Mouse (Mus musculus): ENCODE results near the gene Fscb. TPM values are rescaled to one million over a fixed set of nuclear protein-coding genes. Genes with fewer than 3 reads are reported as not detected.

Fscb gene
- total and polyA plus RNA-seq, 3 experiments, result not detected

DNA sequence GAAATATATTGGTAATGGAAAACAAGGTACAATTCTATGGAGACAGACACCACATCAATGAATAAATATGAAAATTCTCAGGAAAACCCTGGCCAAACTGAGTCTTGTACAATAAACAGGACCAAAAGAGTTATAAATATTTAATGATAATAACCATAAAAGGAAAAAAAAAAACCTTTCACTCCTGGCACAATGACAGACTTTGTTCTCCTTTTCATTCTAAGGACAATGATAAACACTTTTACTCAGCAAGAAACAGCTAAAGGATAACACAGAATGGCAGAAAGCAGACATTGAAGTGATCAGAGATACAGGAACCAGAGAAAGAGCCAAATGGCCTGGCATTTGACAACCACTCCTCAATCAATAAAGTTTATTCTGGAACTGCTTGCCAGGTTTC, 19.3 kb downstream of the Fscb start:
- TF ChIP-seq EP300 (IDR thresholded peaks at IDR 0.05; ENCODE audit: low read depth in 1 of 2, low read length in 2 of 2), result peak; percentile 37 to 47; a peak in 3 of 4 replicates
- peak; percentile 7; the same call in 1 of the 2 replicates for TF ChIP-seq ETS1 (IDR thresholded peaks at IDR 0.05; ENCODE audit: low read depth, low read length)
- TF ChIP-seq ZNF384 (IDR thresholded peaks at IDR 0.05; ENCODE audit: low read depth, low read length), result peak; percentile 85
- TF ChIP-seq RAD21 (IDR thresholded peaks at IDR 0.05; ENCODE audit: low read depth, low read length), result no peak
- TF ChIP-seq CTCF (IDR thresholded peaks at IDR 0.05 in 2 of 3, conservative IDR thresholded peaks at IDR 0.05 in 1 of 3; ENCODE audit: control insufficient read depth in 1 of 3, insufficient read depth in 1 of 3, low read depth in 2 of 3, low read length in 3 of 3, poor library complexity in 1 of 3, severe bottlenecking in 1 of 3), result no peak
- no peak for TF ChIP-seq SIN3A (IDR thresholded peaks at IDR 0.05; ENCODE audit: low read length)

DNA sequence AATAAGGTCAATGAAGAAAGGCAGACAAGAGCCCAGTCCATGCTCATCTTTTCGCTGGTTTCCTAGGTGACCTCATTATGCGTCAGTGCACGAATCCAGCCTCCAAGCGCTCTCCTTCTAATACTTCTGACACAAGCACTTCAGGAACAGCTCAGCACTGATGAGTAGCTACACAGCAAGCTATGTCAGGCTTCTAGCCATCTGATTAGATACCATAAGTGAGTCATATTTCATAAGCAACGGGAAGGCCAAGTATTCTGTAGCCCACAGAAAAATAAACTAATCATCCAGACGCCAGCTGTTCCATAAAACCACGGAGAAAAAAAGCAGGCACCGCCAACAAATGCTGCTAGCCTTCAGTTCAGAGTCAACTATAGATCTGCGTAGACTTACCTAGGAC, 24.6 kb downstream of the Fscb start:
- Histone ChIP-seq H3K4me1 (ENCODE audit: control insufficient read depth in 1 of 2, insufficient read depth in 2 of 2, low read length in 2 of 2) (peaks cover 0 to 7% of the 10 kb centered on the region in 2 experiments; a peak in 2 of 4 replicates), H3K4me3 (ENCODE audit: control insufficient read depth in 1 of 2, insufficient read depth in 1 of 2, low read depth in 2 of 2, low read length in 2 of 2) (no peak overlapping the region), H3K9me3 (replicated peaks; ENCODE audit: insufficient read depth, low read length) (no peaks in the 10 kb centered on the region), H3K36me3 (ENCODE audit: control insufficient read depth in 1 of 2, insufficient read depth in 2 of 2, low read length in 2 of 2) (peaks cover 0 to 2% of the 10 kb centered on the region in 2 experiments; a peak in 1 of 4 replicates), H3K27me3 (ENCODE audit: control insufficient read depth in 1 of 2, insufficient read depth in 2 of 2, low read length in 2 of 2) (no peaks in the 10 kb centered on the region), H3K9ac (ENCODE audit: control insufficient read depth, low read depth, low read length, poor library complexity, severe bottlenecking) (no peak overlapping the region), H3K27ac (ENCODE audit: control insufficient read depth, low read depth, low read length) (no peak overlapping the region), H3K79me2 (ENCODE audit: control insufficient read depth, insufficient read depth, low read length, poor library complexity) (no peaks in the 10 kb centered on the region)
- no peak for TF ChIP-seq CHD1 (IDR thresholded peaks at IDR 0.05; ENCODE audit: low read depth, low read length)
- 0 out of 2 replicates have a peak, but pooled peaks have one; percentile 19 for TF ChIP-seq JUND (IDR thresholded peaks at IDR 0.05; ENCODE audit: low read depth, low read length)
- no peak for TF ChIP-seq KAT2A (conservative IDR thresholded peaks at IDR 0.05; ENCODE audit: low read depth, low read length)
- no peak for TF ChIP-seq MAX (IDR thresholded peaks at IDR 0.05; ENCODE audit: low read length)
- peak; percentile 59 to 64; a peak in 3 of 4 replicates for TF ChIP-seq EP300 (IDR thresholded peaks at IDR 0.05; ENCODE audit: low read depth in 1 of 2, low read length in 2 of 2)
- TF ChIP-seq UBTF (IDR thresholded peaks at IDR 0.05; ENCODE audit: borderline replicate concordance, insufficient read depth, low read depth, low read length), result no peak
- TF ChIP-seq TAL1 (IDR thresholded peaks at IDR 0.05; ENCODE audit: low read length), result 0 out of 2 replicates have a peak, but pooled peaks have one; percentile 5
- TF ChIP-seq GATA1 (IDR thresholded peaks at IDR 0.05; ENCODE audit: low read depth, low read length), result peak; percentile 67
- TF ChIP-seq ETS1 (IDR thresholded peaks at IDR 0.05; ENCODE audit: low read depth, low read length), result peak; percentile 78
- peak; percentile 60 for DNase-seq (ENCODE audit: low read depth, low spot score)

More for the DNA sequence above, 19.3 kb downstream of the Fscb start:
- DNase-seq (ENCODE audit: low read depth, low spot score), result peak; percentile 67
- Histone ChIP-seq H3K4me1 (ENCODE audit: control insufficient read depth in 1 of 2, insufficient read depth in 2 of 2, low read length in 2 of 2) (peaks cover 0 to 5% of the 10 kb centered on the region in 2 experiments; a peak in 1 of 4 replicates), H3K79me2 (ENCODE audit: control insufficient read depth, insufficient read depth, low read length, poor library complexity) (no peaks in the 10 kb centered on the region), H3K4me3 (ENCODE audit: control insufficient read depth in 1 of 2, insufficient read depth in 1 of 2, low read depth in 2 of 2, low read length in 2 of 2) (no peak overlapping the region), H3K9me3 (replicated peaks; ENCODE audit: insufficient read depth, low read length) (no peaks in the 10 kb centered on the region), H3K27ac (ENCODE audit: control insufficient read depth, low read depth, low read length) (no peak overlapping the region), H3K9ac (ENCODE audit: control insufficient read depth, low read depth, low read length, poor library complexity, severe bottlenecking) (no peak overlapping the region), H3K36me3 (ENCODE audit: control insufficient read depth in 1 of 2, insufficient read depth in 2 of 2, low read length in 2 of 2) (peaks cover 0 to 2% of the 10 kb centered on the region in 2 experiments; a peak in 2 of 4 replicates), H3K27me3 (ENCODE audit: control insufficient read depth in 1 of 2, insufficient read depth in 2 of 2, low read length in 2 of 2) (no peaks in the 10 kb centered on the region)

DNA sequence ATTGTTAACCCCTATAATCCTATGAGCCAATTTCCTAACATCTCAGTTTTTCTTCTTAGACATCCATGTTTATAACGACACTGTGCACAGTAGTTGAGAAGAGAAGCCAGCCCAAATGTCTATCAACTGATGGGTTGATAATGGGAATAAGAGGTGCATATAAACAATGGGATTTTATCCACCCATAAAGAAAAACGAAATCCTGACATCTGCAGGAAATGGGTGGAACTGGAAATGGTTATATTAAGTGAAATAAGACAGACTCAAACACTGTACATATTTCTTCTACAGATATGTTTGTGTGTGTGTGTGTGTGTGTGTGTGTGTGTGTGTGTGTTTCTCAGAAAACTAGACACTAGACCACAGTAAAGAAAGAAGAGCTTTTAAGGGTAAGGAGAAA, 37.8 kb downstream of the Fscb start:
- no peak for DNase-seq (ENCODE audit: low read depth, low spot score)
- no peaks in the 10 kb centered on the region for H3K36me3 ChIP-seq (ENCODE audit: control insufficient read depth in 1 of 2, insufficient read depth in 2 of 2, low read length in 2 of 2)
- TF ChIP-seq SMC3 (IDR thresholded peaks at IDR 0.05; ENCODE audit: low read depth, low read length) (peak; percentile 29; the same call in 1 of the 2 replicates), TBP (IDR thresholded peaks at IDR 0.05; ENCODE audit: low read depth, low read length) (no peak), SIN3A (IDR thresholded peaks at IDR 0.05; ENCODE audit: low read length) (no peak), UBTF (IDR thresholded peaks at IDR 0.05; ENCODE audit: borderline replicate concordance, insufficient read depth, low read depth, low read length) (no peak), ETS1 (IDR thresholded peaks at IDR 0.05; ENCODE audit: low read depth, low read length) (no peak), RAD21 (IDR thresholded peaks at IDR 0.05; ENCODE audit: low read depth, low read length) (peak; percentile 36), MYB (IDR thresholded peaks at IDR 0.05; ENCODE audit: low read depth, low read length) (no peak), ZMIZ1 (IDR thresholded peaks at IDR 0.05; ENCODE audit: low read depth, low read length) (no peak), CTCF (IDR thresholded peaks at IDR 0.05 in 2 of 3, conservative IDR thresholded peaks at IDR 0.05 in 1 of 3; ENCODE audit: control insufficient read depth in 1 of 3, insufficient read depth in 1 of 3, low read depth in 2 of 3, low read length in 3 of 3, poor library complexity in 1 of 3, severe bottlenecking in 1 of 3) (peak in 1 of 3 experiments; percentile 27; a peak in 2 of 6 replicates), TAL1 (IDR thresholded peaks at IDR 0.05; ENCODE audit: low read length) (no peak)
- no peak overlapping the region for H3K4me3 ChIP-seq (ENCODE audit: control insufficient read depth in 1 of 2, insufficient read depth in 1 of 2, low read depth in 2 of 2, low read length in 2 of 2)
- no peaks in the 10 kb centered on the region for H3K27me3 ChIP-seq (ENCODE audit: control insufficient read depth in 1 of 2, insufficient read depth in 2 of 2, low read length in 2 of 2)
- H3K9ac ChIP-seq (ENCODE audit: control insufficient read depth, low read depth, low read length, poor library complexity, severe bottlenecking), result no peak overlapping the region
- no peaks in the 10 kb centered on the region for H3K4me1 ChIP-seq (ENCODE audit: control insufficient read depth in 1 of 2, insufficient read depth in 2 of 2, low read length in 2 of 2)
- no peaks in the 10 kb centered on the region for H3K79me2 ChIP-seq (ENCODE audit: control insufficient read depth, insufficient read depth, low read length, poor library complexity)
- H3K9me3 ChIP-seq (replicated peaks; ENCODE audit: insufficient read depth, low read length), result no peaks in the 10 kb centered on the region
- H3K27ac ChIP-seq (ENCODE audit: control insufficient read depth, low read depth, low read length), result no peak overlapping the region

All from MEL (cell line).